Mouse (Mus musculus) hindbrain, postnatal 0 days (tissue): ENCODE results near the gene Lgals3. TPM values are rescaled to one million over a fixed set of nuclear protein-coding genes. Genes with fewer than 3 reads are reported as not detected.
A peak's percentile ranks its signal among the peaks of the same experiment; 100 is the strongest.

Experiments
- ATAC-seq: fragments of 200-750 bp; cut with Nextera tagmentation; 2 replicates; pipeline ENCODE4 v1.8.0; 2017; ENCODE audit warnings: mild to moderate bottlenecking, moderate TSS enrichment, moderate library complexity
- DNase-seq: peaks from one replicate; pipeline ENCODE4 v3.0.0-alpha.2; 2015; ENCODE audit warnings: low spot score
- H3K27ac ChIP-seq: fragments of 300-500 bp; sonication (generic); 2 replicates; pipeline ENCODE4 v1.5.1; 2014; ENCODE audit warnings: mild to moderate bottlenecking
- H3K27me3 ChIP-seq: fragments of 300-500 bp; sonication (generic); 2 replicates; pipeline ENCODE4 v1.6.1; 2014; ENCODE audit warnings: low read length, mixed read lengths; ENCODE audit not compliant: insufficient read depth
- H3K36me3 ChIP-seq: fragments of 300-500 bp; sonication (generic); 2 replicates; pipeline ENCODE4 v1.6.1; 2014; ENCODE audit warnings: low read length, mixed read lengths; ENCODE audit not compliant: insufficient read depth
- H3K4me1 ChIP-seq: fragments of 300-500 bp; sonication (generic); 2 replicates; pipeline ENCODE4 v1.6.1; 2014; ENCODE audit warnings: antibody characterized with exemption, low read length, mixed read lengths; ENCODE audit not compliant: insufficient read depth
- H3K4me2 ChIP-seq: fragments of 300-500 bp; sonication (generic); 2 replicates; pipeline ENCODE4 v1.6.1; 2014; ENCODE audit warnings: low read depth, mild to moderate bottlenecking, low read length, moderate library complexity, mixed read lengths
- H3K4me3 ChIP-seq: fragments of 300-500 bp; sonication (generic); 2 replicates; pipeline ENCODE4 v1.5.1; 2014; ENCODE audit warnings: low read length
- H3K9ac ChIP-seq: fragments of 300-500 bp; sonication (generic); replicated peaks from 2 replicates; pipeline ENCODE4 v1.6.1; 2014; ENCODE audit warnings: mild to moderate bottlenecking, low read length, moderate library complexity, mixed read lengths
- H3K9me3 ChIP-seq: fragments of 300-500 bp; sonication (generic); 2 replicates; pipeline ENCODE4 v1.6.1; 2016; ENCODE audit warnings: low read length, mixed read lengths
- CTCF ChIP-seq: IDR thresholded peaks from 2 replicates; pipeline ENCODE4 v1.5.1; 2016; ENCODE audit warnings: antibody characterized with exemption, control low read depth, low read depth
- WGBS: fragments of 180-500 bp; shearing (Covaris S2); extraction: QIAGEN DNeasy Blood & Tissue Kit; methylation state at CpG from one replicate; pipeline ENCODE4 v1.1.7; 2014; 5-methylcytosine and 5-hydroxymethylcytosine counted together
- polyA plus RNA-seq: library from polyadenylated mRNA; unstranded; fragments of >200 nt; fragmentation: Nextera tagmentation; extraction: Ambion mirVana; gene quantifications from 2 replicates; pipeline ENCODE4 v1.2.1, GENCODE M21; 2015
- total RNA-seq: library from RNA; depleted of rRNA; stranded (reverse); fragments of >200 nt; gene quantifications from 2 replicates; pipeline ENCODE4 v1.2.3, GENCODE M21; 2014

The Lgals3 gene
- total and polyA plus RNA-seq, 2 experiments from 2014 or later = 2.1 to 6.6 TPM

DNA sequence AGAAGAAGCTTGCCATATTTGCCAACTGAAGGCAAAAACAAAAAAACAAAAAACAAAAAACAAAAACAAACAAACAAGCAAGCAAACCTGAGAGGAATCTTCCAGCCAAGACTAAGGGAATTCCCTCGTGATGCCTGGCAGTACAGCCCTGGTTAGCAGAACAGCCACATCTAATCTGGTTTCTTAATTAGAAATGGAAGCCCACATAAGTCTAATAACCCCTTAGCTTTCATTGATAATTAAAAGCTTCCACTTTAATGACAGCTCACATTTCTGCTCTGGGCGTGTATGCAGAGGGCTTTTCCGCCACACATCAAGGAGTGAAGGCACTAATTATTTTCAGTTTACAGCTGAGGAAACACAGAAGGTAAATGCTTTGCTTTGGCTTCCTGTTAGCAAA is 32.3 kb upstream of the Lgals3 start:
- DNase-seq (no peak), ATAC-seq (0 out of 2 replicates have a peak, but pooled peaks have one; percentile 27)
- H3K36me3 ChIP-seq = no peaks in the 10 kb centered on the region

DNA sequence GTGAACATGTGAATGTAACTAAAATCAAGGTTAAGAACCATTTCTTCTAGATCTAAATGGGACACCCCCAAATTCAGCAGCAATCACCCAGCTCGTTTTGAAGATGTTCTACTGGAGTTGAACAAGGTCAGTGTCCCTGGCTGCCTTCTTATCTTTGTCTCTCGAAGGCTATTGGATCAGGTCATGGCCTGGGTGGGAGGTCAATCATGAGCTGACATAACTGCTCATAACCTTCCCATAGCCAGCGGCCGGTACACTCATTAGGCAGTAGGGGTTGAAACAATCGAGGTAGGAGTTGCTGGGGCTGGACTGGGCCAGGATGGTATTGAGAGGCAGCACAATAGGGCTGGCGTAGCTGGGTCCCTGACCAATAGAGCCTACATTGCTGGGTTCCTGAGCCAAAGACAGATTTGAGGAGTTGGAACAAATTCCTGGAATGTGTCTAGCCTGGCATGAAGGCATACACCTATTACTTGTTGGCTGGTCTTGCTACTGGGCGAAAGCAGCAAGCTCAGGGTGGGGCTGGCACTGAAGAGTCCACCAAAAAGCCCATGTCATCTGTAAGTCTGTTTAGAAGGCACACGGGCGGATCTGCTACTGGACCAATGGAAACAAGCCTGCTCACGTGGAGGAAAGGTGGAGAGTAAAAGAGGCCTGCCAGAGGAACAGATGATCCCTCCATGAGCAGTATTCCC is 27.2 kb upstream of the Lgals3 start:
- Histone ChIP-seq H3K9me3 (no peaks in the 10 kb centered on the region), H3K4me2 (no peak overlapping the region), H3K9ac (no peak overlapping the region), H3K4me3 (no peak overlapping the region), H3K27ac (no peak overlapping the region), H3K36me3 (no peaks in the 10 kb centered on the region), H3K27me3 (no peaks in the 10 kb centered on the region), H3K4me1 (no peaks in the 10 kb centered on the region)
- DNase-seq (no peak), ATAC-seq (no peak)
- WGBS = 79% methylated on average over 10 of the region's 10 CpGs
- no peak for TF ChIP-seq CTCF

More for the DNA sequence above, 32.3 kb upstream of the Lgals3 start:
- 52% methylated on average over 3 of the region's 3 CpGs for WGBS
- Histone ChIP-seq H3K9ac (no peak overlapping the region), H3K4me3 (no peak overlapping the region), H3K4me2 (no peak overlapping the region), H3K4me1 (no peaks in the 10 kb centered on the region), H3K27ac (no peak overlapping the region), H3K9me3 (no peaks in the 10 kb centered on the region), H3K27me3 (no peaks in the 10 kb centered on the region)
- no peak for TF ChIP-seq CTCF

DNA sequence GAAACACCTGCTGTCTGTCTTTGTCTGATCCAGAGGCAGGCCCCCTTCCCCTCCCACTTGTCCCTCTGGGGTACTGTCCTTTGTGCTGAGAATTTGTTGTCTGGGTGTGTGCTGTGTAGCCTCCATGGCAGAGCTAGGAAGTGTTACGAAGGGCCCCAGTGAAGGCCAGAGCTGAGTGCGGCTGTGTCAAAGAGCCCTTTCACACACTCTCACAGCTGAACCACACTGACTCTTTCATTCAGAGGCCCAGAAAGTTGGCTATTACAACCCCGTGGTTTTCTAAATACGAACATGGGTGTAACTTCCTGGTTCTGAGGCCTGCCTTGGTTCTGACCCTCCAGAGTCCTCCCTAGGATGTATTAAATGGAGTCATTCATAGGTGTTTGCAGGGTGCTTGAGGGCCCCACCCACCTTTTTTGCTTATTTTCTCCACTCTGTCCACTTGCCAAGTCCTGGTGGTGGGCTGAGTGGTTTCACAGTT is 25.7 kb upstream of the Lgals3 start:
- peak; percentile 86; the same call in 1 of the 2 replicates for ATAC-seq
- 48% methylated on average over 4 of the region's 4 CpGs for WGBS
- Histone ChIP-seq H3K9ac (no peak overlapping the region), H3K27ac (peak overlapping the region; percentile 41; the same call in 1 of the 2 replicates), H3K4me3 (no peak overlapping the region), H3K4me2 (no peak overlapping the region), H3K9me3 (no peaks in the 10 kb centered on the region), H3K4me1 (no peaks in the 10 kb centered on the region), H3K27me3 (no peaks in the 10 kb centered on the region), H3K36me3 (no peaks in the 10 kb centered on the region)
- DNase-seq = peak; percentile 24
- TF ChIP-seq CTCF = no peak

DNA sequence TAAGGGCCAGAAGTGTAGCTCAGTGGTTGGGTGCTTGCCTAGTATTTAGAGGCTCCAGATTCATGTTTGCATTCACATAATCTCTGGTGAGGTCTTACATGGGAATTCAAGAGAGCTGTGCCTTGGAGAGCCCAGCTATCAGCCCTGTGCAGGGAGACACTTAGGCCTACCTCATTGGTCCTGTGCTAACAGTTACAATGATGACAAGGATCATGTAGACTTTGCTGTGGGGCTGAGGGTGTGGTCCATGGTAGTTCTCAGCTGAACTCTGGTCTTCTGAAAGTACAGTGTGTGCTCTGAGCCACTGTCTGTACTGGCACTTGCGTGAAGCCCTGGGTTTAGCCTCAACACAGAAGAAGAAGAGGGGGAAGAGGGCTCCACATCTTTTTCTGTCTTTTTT is 20.8 kb upstream of the Lgals3 start:
- no peak for ATAC-seq
- no peak overlapping the region for H3K9ac ChIP-seq
- 83% methylated on average over 1 of the region's 1 CpGs for WGBS
- no peaks in the 10 kb centered on the region for H3K27me3 ChIP-seq
- H3K4me2 ChIP-seq = no peak overlapping the region
- H3K36me3 ChIP-seq = no peaks in the 10 kb centered on the region
- no peaks in the 10 kb centered on the region for H3K9me3 ChIP-seq
- no peaks in the 10 kb centered on the region for H3K4me1 ChIP-seq
- no peak for TF ChIP-seq CTCF
- H3K4me3 ChIP-seq = no peak overlapping the region
- DNase-seq = no peak
- no peak overlapping the region for H3K27ac ChIP-seq

DNA sequence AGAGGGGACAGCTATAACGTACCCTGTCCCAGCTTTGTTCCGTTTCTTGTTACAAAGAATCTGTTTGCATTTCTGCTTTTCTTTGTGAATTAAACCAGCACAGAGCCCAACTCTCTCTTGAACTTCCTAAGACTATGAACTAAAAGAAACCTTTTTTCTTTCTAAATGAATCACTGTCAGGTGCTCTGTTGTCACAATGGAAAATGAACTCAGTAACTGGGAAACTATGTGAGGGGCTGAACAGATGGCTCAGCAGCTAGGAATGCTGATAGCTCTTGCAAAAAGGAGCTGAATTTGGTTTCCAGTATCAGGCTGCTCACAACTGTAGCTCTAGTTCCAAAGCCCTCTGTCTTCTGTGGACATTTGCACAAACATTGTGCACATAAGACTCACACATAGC is 16.6 kb upstream of the Lgals3 start:
- DNase-seq (no peak), ATAC-seq (no peak)
- H3K4me3 ChIP-seq = no peak overlapping the region
- H3K9ac ChIP-seq = no peak overlapping the region
- no peaks in the 10 kb centered on the region for H3K27me3 ChIP-seq
- H3K4me1 ChIP-seq = no peaks in the 10 kb centered on the region
- no peak overlapping the region for H3K27ac ChIP-seq
- TF ChIP-seq CTCF = no peak
- WGBS = 62% methylated on average over 2 of the region's 2 CpGs
- H3K36me3 ChIP-seq = no peaks in the 10 kb centered on the region
- no peak overlapping the region for H3K4me2 ChIP-seq
- H3K9me3 ChIP-seq = no peaks in the 10 kb centered on the region

DNA sequence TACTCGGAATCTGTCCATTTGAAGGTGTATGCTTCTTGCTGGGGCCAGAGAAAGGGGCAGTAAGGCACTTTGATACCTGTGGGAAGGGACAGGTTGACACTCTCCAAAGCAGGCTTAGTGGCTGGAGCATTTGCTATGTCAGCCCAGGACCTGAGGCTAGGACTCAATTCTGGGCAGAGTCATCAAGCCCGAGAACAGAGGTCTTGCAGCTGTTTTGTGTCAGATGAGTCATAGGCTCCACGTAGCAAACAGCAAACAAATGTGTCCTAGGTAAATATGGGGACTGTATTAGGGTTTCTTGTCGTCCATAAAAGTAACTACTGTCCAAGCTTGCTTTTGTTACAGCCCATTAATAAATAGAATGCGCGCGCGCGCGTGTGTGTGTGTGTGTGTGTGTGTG is 15.3 kb upstream of the Lgals3 start:
- TF ChIP-seq CTCF = no peak
- no peak overlapping the region for H3K4me2 ChIP-seq
- no peak overlapping the region for H3K9ac ChIP-seq
- H3K9me3 ChIP-seq = no peaks in the 10 kb centered on the region
- no peak overlapping the region for H3K4me3 ChIP-seq
- 95% methylated on average over 10 of the region's 10 CpGs for WGBS
- no peak overlapping the region for H3K27ac ChIP-seq
- ATAC-seq (no peak), DNase-seq (no peak)
- H3K4me1 ChIP-seq = no peaks in the 10 kb centered on the region
- no peaks in the 10 kb centered on the region for H3K27me3 ChIP-seq
- no peaks in the 10 kb centered on the region for H3K36me3 ChIP-seq

DNA sequence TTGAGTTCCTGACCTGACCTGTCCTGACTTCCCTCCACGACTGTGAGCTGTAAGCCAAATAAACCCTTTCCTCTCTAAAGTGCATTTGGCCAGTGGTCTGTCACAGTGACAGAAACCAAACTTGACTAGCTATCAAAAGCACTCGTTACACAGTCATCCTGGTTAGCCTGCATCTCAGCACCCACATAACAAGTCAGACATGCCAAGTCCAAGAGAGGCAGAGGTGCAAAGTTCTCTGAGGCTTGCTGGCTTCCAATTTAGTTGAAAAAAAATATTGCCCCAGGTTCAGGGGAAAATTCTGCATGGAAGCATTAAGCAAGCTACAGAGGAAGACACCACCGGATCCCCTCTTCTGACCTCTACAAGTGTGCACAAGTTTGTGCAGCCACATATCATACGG is 14.3 kb upstream of the Lgals3 start:
- H3K9me3 ChIP-seq = no peaks in the 10 kb centered on the region
- H3K4me3 ChIP-seq = no peak overlapping the region
- H3K27ac ChIP-seq = no peak overlapping the region
- ATAC-seq = no peak
- no peak for DNase-seq
- no peak overlapping the region for H3K4me2 ChIP-seq
- H3K4me1 ChIP-seq = no peaks in the 10 kb centered on the region
- WGBS = 86% methylated on average over 4 of the region's 4 CpGs
- H3K27me3 ChIP-seq = no peaks in the 10 kb centered on the region
- H3K9ac ChIP-seq = no peak overlapping the region
- TF ChIP-seq CTCF = no peak
- no peaks in the 10 kb centered on the region for H3K36me3 ChIP-seq
